Mouse (Mus musculus): ENCODE measurements around the gene Ier3.

Ier3 gene

GRCm38 (mm10) chr17:35821439-35822430 lies at the start of gene Ier3:
Ier3 (plus strand) TSS chr17:35821684.
- ATAC-seq (ENCODE audit: insufficient number of reproducible peaks, low FRiP score, low TSS enrichment): no peak

GRCm38 (mm10) chr17:35776811-35777609 lies 44.5 kb upstream of the Ier3 start:
- ATAC-seq (ENCODE audit: insufficient number of reproducible peaks, low FRiP score, low TSS enrichment): peak; percentile 87

- no peak for ATAC-seq (ENCODE audit: insufficient number of reproducible peaks, low FRiP score, low TSS enrichment)
These were observed 42.5 kb upstream of the Ier3 start for GRCm38 (mm10) chr17:35778965-35779364.

DNA sequence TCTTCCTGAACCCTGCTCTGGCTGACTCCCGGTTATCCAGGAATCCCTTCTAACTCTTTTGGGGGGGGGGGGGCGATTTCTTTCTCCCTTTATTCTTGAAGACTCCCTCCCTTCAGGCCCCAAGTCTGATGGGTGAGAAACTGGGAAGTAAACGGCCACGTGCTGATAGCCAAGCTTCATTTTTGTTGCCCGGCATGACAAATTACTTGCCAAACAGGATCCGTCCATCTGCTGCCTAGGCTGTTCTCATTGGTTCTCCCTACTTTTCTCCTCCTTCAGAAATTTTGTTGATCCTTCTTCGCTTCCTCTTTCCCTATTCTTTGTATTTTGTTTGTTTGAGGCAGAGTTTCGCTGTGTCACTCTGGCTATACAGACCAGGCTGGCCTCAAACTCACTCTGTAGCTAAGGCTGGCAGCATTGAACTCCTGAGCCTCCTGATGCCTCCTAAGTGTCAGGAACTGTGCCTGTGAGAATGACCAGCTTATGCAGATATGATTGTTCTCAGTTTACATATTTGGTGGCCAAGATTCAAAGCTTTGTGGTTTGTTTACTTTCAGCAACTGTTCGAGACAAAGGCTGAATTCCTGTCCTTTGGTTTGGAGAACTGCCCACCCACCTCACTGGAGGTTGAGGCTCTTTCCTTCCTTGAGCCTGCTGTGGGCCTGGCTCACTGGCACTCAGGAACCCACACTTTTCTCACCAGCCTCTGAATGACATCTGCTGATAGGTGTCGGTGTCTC lies 41.8 kb upstream of the Ier3 start:
- ATAC-seq (ENCODE audit: insufficient number of reproducible peaks, low FRiP score, low TSS enrichment): no peak

- no peak for ATAC-seq (ENCODE audit: insufficient number of reproducible peaks, low FRiP score, low TSS enrichment)
These were observed 41.1 kb upstream of the Ier3 start for GRCm38 (mm10) chr17:35780362-35780761.

GRCm38 (mm10) chr17:35782398-35782797 lies 39.1 kb upstream of the Ier3 start:
- no peak for ATAC-seq (ENCODE audit: insufficient number of reproducible peaks, low FRiP score, low TSS enrichment)

DNA sequence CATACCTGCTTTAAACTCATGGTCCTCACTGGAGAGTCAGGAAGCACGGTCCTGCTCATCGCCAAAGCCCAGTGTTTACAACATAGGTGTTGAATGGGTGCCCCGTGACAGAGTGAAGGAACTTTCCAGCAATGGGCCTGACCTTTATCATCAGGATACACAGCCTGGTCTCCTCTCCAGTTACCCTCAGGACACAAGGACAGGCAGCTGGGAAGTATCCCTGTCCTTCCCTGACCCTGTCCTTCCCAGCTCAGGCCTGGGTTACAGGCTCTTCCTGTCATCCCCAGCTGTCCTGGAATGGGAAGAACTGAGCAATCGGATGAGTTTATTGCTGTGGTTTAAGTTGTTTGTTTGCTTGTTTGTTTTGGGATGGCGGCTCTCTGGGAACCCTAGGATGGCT lies 38.6 kb upstream of the Ier3 start:
- no peak for ATAC-seq (ENCODE audit: insufficient number of reproducible peaks, low FRiP score, low TSS enrichment)

DNA sequence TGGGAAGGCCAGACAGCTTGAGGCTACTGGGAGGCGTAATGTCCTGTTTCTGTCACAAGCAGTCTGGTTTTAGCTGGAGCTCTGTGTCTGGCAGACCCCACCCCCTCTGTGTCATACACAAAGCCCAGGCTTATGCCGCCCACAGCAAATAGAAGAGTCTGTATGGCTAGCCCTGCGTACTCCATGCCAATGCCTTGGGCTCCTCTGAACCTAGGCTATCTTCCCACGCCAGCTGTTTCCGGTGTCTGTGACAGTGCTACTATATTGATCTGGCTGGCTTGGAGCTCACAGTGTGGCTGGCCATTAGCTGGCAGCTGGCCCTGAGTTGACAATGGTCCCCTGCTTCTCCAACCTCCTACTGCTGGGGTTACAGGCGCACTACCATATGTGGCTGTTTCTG lies 37.5 kb upstream of the Ier3 start:
- no peak for ATAC-seq (ENCODE audit: insufficient number of reproducible peaks, low FRiP score, low TSS enrichment)

GRCm38 (mm10) chr17:35785140-35785539 lies 36.3 kb upstream of the Ier3 start:
- ATAC-seq (ENCODE audit: insufficient number of reproducible peaks, low FRiP score, low TSS enrichment): no peak

GRCm38 (mm10) chr17:35787493-35787892 lies 34.0 kb upstream of the Ier3 start:
- no peak for ATAC-seq (ENCODE audit: insufficient number of reproducible peaks, low FRiP score, low TSS enrichment)

GRCm38 (mm10) chr17:35788025-35788424 lies 33.5 kb upstream of the Ier3 start:
- ATAC-seq (ENCODE audit: insufficient number of reproducible peaks, low FRiP score, low TSS enrichment): no peak

- ATAC-seq (ENCODE audit: insufficient number of reproducible peaks, low FRiP score, low TSS enrichment): no peak
These were observed 30.6 kb upstream of the Ier3 start for GRCm38 (mm10) chr17:35790933-35791332.

GRCm38 (mm10) chr17:35792837-35793236 lies 28.6 kb upstream of the Ier3 start:
- no peak for ATAC-seq (ENCODE audit: insufficient number of reproducible peaks, low FRiP score, low TSS enrichment)

GRCm38 (mm10) chr17:35795099-35795498 lies 26.4 kb upstream of the Ier3 start:
- ATAC-seq (ENCODE audit: insufficient number of reproducible peaks, low FRiP score, low TSS enrichment): no peak

DNA sequence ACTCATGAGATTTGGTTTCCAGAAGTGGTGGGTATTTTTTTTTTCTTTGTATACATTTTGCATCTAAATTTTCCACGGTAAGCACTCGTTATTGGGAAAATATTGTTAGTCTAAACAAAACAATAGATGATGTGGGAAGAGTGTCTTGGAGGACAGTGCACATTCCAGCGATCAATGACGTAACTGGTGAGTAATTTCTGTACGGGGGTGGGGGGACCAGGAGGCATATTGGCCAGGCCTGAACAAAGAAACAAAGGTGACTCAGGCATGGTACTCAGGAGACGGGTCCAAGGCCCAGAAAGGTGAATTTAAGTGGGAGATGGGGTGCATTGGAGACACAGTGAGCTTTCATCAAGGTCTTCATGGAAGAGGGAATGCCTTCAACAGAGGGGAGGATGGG lies 25.8 kb upstream of the Ier3 start:
- ATAC-seq (ENCODE audit: insufficient number of reproducible peaks, low FRiP score, low TSS enrichment): no peak

- no peak for ATAC-seq (ENCODE audit: insufficient number of reproducible peaks, low FRiP score, low TSS enrichment)
These were observed 24.6 kb upstream of the Ier3 start for GRCm38 (mm10) chr17:35796835-35797234.

DNA sequence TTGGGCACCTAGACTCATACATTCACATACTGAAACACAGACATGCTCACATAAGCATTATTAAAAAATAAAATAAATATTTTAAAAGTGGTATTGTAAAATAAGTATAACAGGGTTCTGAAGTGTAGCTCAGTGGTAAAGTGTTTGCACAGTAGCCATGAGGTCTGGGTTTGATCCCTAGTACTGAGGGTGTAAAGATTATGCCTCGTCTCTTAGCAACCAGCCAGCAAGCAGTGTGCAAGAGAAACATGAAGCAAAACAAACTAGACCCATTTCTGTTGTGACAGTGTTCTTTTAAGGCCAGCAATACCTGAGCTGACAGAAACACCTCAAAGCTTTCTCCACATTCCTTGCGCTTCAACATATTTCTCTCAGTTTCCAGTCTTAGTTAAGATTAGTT lies 20.6 kb upstream of the Ier3 start:
- no peak for ATAC-seq (ENCODE audit: insufficient number of reproducible peaks, low FRiP score, low TSS enrichment)

DNA sequence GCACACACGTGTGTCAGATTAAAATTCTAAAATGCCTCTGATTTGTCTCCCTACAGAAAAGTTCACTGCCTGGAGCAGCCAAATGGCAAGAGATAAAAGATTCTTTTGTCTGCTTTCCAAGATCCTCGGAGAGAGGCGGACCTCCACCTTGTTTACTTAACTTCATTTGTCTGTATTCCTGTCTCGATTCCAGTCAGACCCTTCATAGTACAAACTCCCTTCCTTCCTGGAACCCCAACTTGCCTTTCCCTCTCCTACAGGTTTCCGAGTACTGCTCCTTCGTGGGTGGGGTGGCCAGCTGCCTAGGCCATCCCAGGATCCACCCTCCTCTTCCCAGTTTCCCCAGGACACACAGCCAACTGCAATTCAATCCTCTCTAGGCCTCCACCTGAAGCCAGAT lies 18.5 kb upstream of the Ier3 start:
- no peak for ATAC-seq (ENCODE audit: insufficient number of reproducible peaks, low FRiP score, low TSS enrichment)

GRCm38 (mm10) chr17:35803858-35804399 lies 17.6 kb upstream of the Ier3 start:
- ATAC-seq (ENCODE audit: insufficient number of reproducible peaks, low FRiP score, low TSS enrichment): no peak

- ATAC-seq (ENCODE audit: insufficient number of reproducible peaks, low FRiP score, low TSS enrichment): no peak; the same call in 1 of the 2 replicates
These were observed 13.4 kb upstream of the Ier3 start for GRCm38 (mm10) chr17:35808073-35808472.

Measured in cerebellum, adult (tissue).